Mouse (Mus musculus) 3T3-L1 (cell line): ENCODE measurements at regions not wholly inside any gene's neighbourhood (a gene's known extent, or its start where the extent isn't known, plus 50 kb on each side); places are given as distances from the start of the nearest gene placed in this dataset.

ENCODE experiments used
- DNase-seq: peaks from one replicate; pipeline ENCODE4 v3.0.0-alpha.2; 2015; ENCODE audit warnings: low read depth, low spot score

- DNase-seq, result no peak
These were observed 251.5 kb upstream of the Kcnj16 start for GRCm38 (mm10) chr11:110716369-110716768.

DNA sequence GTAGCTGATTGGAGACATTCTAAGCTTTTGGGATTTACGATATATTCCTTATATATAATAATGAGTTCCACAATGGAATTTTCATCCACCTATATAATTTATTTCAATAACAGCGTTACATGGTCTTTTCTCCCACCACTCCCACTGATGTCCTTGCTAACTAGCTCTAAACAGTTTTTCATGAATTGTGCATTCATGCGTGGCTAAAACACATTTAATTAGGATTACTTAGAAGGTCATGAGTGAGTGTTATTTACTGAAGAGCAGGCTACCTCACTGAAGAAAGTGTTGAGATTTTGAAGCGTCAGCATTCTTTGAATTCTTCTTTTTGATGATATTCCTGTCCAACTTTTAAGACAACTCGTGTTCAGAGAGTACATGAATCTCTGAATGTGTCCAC, 245.1 kb upstream of the Kcnj16 start:
- no peak for DNase-seq

DNA sequence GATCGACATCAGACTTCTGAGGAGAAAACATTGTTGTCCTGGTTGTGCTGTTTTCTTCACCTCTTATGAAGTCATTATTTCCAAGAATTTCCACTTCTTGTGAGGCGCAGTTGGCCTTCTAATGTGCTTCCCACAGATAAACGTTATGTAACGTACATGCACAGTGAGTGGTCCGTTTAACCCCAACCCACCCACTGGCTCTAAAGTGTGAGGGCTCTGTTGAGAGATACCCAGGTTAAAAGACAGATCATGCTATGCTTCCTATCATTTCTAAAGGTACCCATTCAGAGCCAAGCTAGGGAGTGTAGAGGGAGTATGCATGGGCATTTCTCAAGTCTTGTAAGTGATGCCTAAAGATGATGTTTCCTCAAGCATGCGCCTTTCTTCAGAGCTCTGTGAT, 243.9 kb upstream of the Kcnj16 start:
- no peak for DNase-seq

DNA sequence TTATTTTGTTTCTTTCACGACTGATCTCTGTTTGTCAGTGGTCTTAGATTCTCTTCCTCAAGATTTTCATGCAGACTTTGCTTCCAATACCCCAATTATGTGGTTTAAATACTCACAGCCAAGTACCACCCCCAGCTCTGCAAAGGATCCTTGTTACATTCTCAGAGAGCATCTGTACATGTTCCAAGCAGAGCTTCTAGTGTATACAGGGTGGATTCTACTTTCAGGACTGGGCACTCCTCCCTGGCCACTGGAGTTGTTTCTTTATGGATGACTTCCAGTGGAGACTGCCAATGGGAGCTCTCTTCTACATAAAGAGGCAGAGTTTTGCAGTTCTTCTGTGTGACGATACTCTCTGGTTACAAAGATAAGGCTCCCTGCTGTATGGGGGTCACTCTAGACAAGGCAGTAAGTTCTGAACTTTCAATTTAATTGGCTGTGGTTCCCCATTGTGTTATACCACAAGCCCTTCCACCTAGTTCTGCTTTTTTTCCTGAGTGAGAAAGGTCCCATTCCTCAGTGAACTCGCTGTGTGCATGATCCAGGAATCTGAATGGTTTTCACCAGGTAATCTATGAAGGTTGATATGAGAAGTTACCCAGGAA, 240.4 kb upstream of the Kcnj16 start:
- DNase-seq, result no peak

DNA sequence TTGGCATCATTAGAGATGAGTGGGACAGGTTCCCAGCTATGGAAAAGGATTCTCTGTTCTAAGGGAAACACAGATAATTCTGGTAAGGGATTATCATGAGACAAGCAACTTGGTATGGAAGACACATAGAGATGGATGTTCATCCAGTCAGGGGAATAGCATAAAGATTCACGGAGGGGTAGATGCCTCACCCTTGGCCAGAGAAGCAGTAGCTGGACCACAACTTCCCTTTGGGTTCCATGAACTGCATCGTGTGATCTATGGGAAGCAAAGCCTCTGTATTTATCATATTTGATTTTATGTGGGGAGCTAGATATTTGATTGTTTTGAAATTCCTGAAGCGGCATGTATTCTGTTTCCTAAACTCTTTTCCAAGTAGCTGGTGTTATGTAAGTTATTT, 236.3 kb upstream of the Kcnj16 start:
- no peak for DNase-seq

DNA sequence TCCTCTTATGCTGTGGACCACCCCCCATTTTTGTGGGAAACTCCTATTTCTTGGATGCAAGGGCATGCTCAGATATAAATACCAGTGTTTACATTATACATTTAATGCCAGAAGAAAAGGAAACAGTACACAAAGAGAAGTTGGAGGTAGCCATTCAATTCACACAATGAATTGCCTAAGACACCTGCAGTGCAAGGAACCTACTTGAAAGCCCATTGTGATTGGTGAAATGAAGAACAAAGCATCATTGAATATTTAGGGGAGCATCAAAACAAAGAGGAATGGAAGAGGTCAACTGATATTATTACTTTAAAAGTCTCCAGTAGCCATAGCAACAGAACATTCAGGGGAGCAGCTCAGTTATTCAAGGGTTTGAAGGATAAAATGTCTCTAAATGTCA, 193.7 kb upstream of the Kcnj16 start:
- no peak for DNase-seq

DNA sequence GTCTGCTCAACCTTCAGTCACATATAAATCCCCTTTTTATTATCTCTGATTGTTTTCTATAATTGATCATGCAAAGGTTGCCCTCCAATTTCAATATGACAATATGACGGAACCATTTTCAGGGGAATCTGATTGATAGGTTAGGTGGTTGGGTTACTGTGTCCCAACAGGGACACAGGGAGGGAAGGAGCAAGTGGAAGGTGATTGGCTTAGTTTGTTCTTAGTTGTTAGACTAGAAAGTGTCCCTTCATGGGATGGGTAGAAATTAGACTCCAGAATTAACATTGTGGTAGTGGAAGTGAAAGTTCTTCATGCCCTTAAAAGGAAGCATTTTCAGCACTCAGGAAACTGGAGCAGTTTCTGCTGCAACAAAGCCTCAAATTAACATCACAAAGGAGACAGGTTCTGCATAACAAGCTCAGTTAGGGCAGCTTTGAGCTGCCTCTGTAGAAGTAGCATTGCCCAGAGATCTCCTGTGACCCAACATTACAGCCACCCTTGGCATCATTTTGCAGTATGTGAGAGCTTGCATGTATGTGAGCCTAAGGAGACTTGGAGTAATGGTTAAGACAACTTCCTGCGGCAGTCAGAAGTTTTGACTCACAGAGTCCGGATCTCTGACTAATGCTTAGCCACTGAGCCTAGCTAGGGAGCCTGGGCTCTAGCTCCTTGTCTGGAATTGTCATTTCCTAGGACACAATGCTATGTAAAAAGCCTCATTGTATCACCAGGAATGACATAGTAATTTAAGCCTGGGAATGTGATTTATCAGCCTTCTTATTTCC, 186.1 kb upstream of the Kcnj16 start:
- peak; percentile 77 for DNase-seq

DNA sequence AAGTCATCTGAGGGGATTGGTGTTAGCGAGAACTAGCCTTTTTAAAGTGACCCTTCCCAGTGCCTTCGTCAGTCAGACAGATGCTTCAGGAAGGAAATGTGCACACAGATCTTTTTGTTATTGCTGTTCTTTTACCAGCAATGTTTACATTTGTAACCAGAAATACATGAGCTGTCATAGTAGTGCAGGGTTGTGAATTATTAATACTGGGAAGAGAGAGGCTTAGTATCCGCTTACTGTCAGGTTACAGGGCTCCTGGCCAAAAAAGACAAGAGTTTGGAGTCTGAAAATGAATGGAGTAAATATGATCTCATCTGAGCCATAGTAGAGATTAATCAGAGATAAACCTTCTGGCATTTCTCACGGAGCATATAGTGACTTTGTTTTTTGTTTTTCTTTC, 178.3 kb upstream of the Kcnj16 start:
- peak; percentile 39 for DNase-seq

DNA sequence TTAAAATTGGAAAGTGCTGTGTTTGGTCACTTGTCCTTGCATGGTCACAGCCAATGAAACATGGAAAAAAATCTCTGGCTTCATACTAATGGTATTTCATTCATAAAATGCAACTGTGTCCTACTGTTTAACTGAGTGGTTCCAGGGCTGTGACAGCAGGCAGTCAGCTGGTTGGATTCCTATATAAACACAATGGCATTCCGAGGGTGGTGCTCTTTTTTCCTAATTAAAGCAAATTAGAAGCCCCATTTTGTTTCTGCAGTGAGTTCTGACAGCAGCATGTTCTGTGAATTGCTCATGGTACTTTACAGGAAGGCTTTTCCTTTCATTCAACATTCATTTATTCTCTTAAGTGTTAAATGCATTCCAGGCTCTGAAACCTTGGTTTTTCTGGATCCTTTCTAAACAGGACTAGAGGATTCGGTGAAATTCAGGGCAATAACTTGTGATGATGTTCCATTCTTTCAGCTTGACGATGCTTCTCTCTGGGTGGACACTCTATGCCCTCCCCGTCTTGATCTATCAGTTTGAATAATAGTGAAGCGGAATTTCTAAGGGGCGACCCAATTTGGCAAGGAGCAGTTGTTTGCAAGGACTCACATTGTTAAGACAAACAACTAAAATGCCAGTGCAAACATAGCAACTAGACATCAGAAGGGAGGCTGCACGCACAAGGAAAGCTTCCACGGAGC, 167.8 kb upstream of the Kcnj16 start:
- DNase-seq, result no peak

DNA sequence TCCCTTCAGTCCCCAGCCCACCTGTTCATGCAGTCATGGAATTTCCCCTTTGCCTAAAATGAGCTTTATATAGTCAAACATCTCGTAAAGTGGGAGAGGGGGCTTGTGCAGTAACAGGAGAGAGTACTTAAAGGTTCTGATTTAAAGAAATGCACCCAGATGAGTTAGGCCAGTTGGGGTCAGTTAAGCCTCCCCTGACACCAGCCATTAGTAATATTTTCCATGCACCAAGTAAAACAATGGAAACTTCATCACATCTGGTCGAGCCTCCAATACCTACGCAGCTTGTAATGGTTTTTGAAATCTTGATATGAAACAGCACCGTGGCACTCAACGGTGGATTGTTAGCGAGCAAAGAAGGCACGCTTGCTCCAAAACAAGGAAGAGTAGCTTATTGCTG, 165.8 kb upstream of the Kcnj16 start:
- no peak for DNase-seq

DNA sequence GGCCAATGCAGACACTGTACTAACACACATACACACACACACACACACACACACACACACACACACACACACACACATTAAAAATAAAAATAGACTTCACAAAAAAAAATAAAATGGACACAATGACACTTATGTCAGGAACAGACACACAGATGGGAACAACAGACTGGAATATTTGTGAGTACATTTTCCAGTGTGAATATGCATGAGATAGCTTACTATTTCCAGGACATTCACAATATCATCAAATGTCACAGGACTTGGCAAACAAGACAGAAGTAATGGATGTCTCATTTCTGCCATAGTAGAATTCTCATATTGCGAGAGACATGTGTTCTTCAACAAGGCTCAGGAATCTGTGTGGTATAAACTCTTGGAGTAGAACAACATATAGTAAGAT, 163.8 kb upstream of the Kcnj16 start:
- DNase-seq, result no peak

- peak; percentile 68 for DNase-seq
These were observed 154.7 kb upstream of the Kcnj16 start for GRCm38 (mm10) chr11:110813137-110813536.

DNA sequence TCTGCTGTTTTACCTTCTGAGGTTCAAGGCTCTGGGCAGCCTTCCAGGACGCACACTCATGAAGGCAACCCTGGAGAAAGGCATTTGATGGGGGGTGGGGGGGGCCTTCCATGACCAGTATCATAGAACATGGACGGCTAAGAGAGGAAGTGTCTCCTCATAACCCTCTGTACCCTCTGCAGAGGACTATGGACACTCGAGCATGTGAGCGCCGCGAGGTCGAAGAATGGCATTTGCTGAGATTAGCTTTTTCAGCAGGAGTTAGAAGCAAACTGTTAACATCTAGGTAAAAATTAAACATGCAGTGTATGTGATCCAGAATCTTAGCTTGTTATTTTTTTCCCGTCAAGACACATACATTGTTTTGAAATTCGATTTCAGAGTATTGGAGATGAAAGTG, 153.1 kb upstream of the Kcnj16 start:
- DNase-seq, result no peak

DNA sequence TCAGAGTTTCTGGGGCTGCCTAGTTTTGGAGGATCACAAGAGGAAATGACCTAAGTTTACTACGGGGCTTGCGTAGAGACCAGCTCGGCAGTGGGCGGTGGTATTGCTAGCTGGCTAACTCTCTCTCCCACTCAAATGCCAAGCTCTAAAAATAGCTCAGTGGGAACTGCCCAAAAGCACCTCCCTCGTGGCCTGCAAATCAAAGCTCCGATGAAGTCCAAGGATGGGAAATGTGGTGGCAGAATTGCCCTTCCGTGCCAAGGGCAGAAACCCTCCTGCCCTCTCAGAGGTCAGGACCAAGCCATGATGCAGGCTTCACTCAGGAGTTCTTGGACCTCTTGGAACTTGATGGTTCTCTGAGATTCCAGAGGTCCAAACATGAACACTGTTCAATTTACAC, 152.6 kb upstream of the Kcnj16 start:
- DNase-seq, result no peak

- no peak for DNase-seq
These were observed 139.2 kb upstream of the Kcnj16 start for GRCm38 (mm10) chr11:110828584-110828983.

GRCm38 (mm10) chr11:110836688-110837087, 131.1 kb upstream of the Kcnj16 start:
- peak; percentile 13 for DNase-seq

GRCm38 (mm10) chr11:110839316-110839715, 128.5 kb upstream of the Kcnj16 start:
- no peak for DNase-seq

- no peak for DNase-seq
These were observed 99.5 kb upstream of the Kcnj16 start for GRCm38 (mm10) chr11:110868319-110868718.

DNA sequence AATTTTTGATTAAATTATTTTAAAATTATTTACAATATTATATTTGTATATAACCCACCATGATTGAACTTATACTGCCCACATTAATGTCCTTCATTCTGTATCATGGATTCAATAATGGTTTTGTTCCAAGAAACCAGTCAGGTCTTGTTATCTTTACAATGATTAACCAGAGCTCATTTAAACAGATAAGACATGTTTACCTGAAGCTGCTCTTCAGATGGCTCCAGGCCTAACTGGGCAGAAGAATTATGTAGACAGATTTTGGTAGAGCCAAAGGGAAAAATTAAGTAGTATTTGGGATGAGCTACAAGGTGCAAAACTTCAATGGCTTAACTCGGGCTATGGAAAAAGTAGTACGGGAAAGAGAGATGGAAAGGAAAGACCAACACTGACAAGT, 97.7 kb upstream of the Kcnj16 start:
- DNase-seq, result no peak

GRCm38 (mm10) chr11:110874626-110875025, 93.2 kb upstream of the Kcnj16 start:
- no peak for DNase-seq

DNA sequence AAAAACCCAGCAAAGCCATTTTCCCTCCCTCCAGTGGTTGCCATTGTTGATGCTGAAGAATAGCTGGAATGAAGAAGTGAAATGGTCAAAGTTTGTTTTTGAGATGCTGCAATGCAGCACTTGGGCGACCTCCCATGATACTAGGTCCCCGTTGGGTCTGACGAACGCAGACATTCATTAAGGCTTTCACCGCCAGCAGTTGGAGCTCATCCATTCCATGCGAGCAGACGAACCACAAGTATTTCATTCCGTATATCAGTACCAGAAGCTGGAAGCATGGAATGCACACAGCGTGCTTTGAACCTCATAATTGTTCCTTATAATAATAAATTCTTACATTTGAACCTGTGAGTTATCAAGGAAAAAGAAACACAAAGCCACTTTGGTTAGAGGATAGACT, 86.9 kb upstream of the Kcnj16 start:
- DNase-seq, result peak; percentile 8

- no peak for DNase-seq
These were observed 78.3 kb upstream of the Kcnj16 start for GRCm38 (mm10) chr11:110889354-110890151.
